26 mouse cellular contexts compared by ENCODE assay signal in the genomic region with DNA sequence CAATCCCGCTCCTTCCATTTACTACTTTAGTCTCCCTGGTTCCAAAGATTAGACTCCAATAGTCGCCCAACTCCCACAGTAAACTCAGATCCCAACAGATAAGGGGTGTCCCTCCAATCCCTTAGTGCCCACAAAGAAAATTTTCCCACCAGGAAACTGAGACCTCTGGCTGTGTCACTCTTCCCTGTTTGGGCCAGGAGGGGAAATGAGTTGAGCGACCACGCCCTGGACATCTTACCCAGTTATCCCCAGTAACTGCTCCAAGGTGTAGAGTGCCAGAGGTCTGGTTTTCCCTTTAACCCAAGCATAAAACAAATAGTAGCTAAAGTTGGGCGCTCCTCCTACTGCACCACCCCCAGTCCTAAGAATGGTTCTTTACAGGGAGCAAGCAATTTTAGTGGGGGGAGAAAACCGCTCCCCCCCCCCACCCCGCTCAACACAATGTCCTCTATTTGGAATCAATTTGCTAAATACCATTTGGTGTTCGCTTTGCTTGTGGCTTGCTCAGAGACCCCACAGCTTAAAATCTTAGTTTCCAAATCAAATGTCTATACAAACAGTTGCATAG. TPM values are rescaled to one million over a fixed set of nuclear protein-coding genes. Genes with fewer than 3 reads are reported as not detected.
DNase-seq lines count a peak whose midpoint lies in the region; ATAC-seq and TF ChIP-seq lines count a peak whose summit lies in the region.
"Had no signal": no experiment of that assay in that cellular context is flagged by ENCODE, and none has a peak within 500 bp of the region (broad histone marks: within the 10 kb centered on the region; RNA-seq: fewer than 3 reads in every experiment).

No protein-coding gene starts in this region.

- peak overlapping the region; percentile 58 for H3K4me3 ChIP-seq in hindbrain, embryonic 10.5 days
- no peak overlapping the region for H3K4me3 ChIP-seq in hindbrain, postnatal 0 days (ENCODE audit: low read length)
- H3K4me3 ChIP-seq in embryonic facial prominence, embryonic 10.5 days, result peak overlapping the region; percentile 32; the same call in 1 of the 2 replicates
- peak overlapping the region; percentile 84 for H3K4me3 ChIP-seq in midbrain, embryonic 10.5 days
- no peak overlapping the region for H3K4me3 ChIP-seq in midbrain, postnatal 0 days (ENCODE audit: low read depth, low read length)
- no peak overlapping the region for H3K4me3 ChIP-seq in gastrocnemius, adult 2 months
- H3K4me3 ChIP-seq: hindbrain, embryonic 15.5 days; limb, embryonic 12.5 days; liver, embryonic 13.5 days had no signal

- WGBS in hindbrain, embryonic 10.5 days, result 2% methylated on average over 8 of the region's 8 CpGs
- WGBS in hindbrain, postnatal 0 days, result 10% methylated on average over 8 of the region's 8 CpGs
- 2% methylated on average over 8 of the region's 8 CpGs for WGBS in embryonic facial prominence, embryonic 10.5 days
- 3% methylated on average over 8 of the region's 8 CpGs for WGBS in midbrain, embryonic 10.5 days
- WGBS in midbrain, postnatal 0 days, result 6% methylated on average over 8 of the region's 8 CpGs

- H3K36me3 ChIP-seq in hindbrain, embryonic 10.5 days, result no peaks in the 10 kb centered on the region
- no peaks in the 10 kb centered on the region for H3K36me3 ChIP-seq in hindbrain, postnatal 0 days (ENCODE audit: insufficient read depth, low read length)
- H3K36me3 ChIP-seq in embryonic facial prominence, embryonic 10.5 days (replicated peaks), result no peaks in the 10 kb centered on the region
- no peaks in the 10 kb centered on the region for H3K36me3 ChIP-seq in midbrain, embryonic 10.5 days
- no peaks in the 10 kb centered on the region for H3K36me3 ChIP-seq in midbrain, postnatal 0 days (ENCODE audit: insufficient read depth, low read length)
- H3K36me3 ChIP-seq: hindbrain, embryonic 15.5 days; kidney, embryonic 15.5 days; limb, embryonic 12.5 days; liver, embryonic 13.5 days had no signal

- no peak for ATAC-seq in hindbrain, postnatal 0 days
- ATAC-seq in midbrain, postnatal 0 days (ENCODE audit: low FRiP score), result no peak
- ATAC-seq in megakaryocyte, adult 5-6 weeks (ENCODE audit: poor library complexity, severe bottlenecking), result no peak
- ATAC-seq: intestine, postnatal 0 days had no signal

- H3K4me1 ChIP-seq in hindbrain, embryonic 10.5 days (replicated peaks), result peaks cover 93% of the 10 kb centered on the region
- no peaks in the 10 kb centered on the region for H3K4me1 ChIP-seq in hindbrain, postnatal 0 days (ENCODE audit: insufficient read depth, low read length)
- H3K4me1 ChIP-seq in embryonic facial prominence, embryonic 10.5 days, result peaks cover 67% of the 10 kb centered on the region
- H3K4me1 ChIP-seq in midbrain, embryonic 10.5 days, result peaks cover 100% of the 10 kb centered on the region
- H3K4me1 ChIP-seq in midbrain, postnatal 0 days (ENCODE audit: insufficient read depth, low read length), result no peaks in the 10 kb centered on the region
- H3K4me1 ChIP-seq: liver, embryonic 13.5 days had no signal

- peaks cover 99% of the 10 kb centered on the region for H3K27me3 ChIP-seq in hindbrain, embryonic 10.5 days (ENCODE audit: insufficient read depth, poor library complexity, severe bottlenecking)
- peaks cover 85% of the 10 kb centered on the region for H3K27me3 ChIP-seq in hindbrain, postnatal 0 days (ENCODE audit: insufficient read depth, low read length)
- H3K27me3 ChIP-seq in embryonic facial prominence, embryonic 10.5 days (replicated peaks; ENCODE audit: low read depth, poor library complexity, severe bottlenecking), result peaks cover 99% of the 10 kb centered on the region
- peaks cover 93% of the 10 kb centered on the region for H3K27me3 ChIP-seq in midbrain, embryonic 10.5 days (ENCODE audit: low read depth, poor library complexity, severe bottlenecking)
- H3K27me3 ChIP-seq in midbrain, postnatal 0 days (ENCODE audit: insufficient read depth, low read length), result peaks cover 53% of the 10 kb centered on the region

- peak; percentile 30 for DNase-seq in hindbrain, embryonic 10.5 days (ENCODE audit: low spot score)
- no peak for DNase-seq in hindbrain, postnatal 0 days (ENCODE audit: low spot score)
- peak; percentile 39 for DNase-seq in embryonic facial prominence, embryonic 10.5 days (ENCODE audit: low spot score)
- peak; percentile 34 for DNase-seq in midbrain, embryonic 10.5 days (ENCODE audit: low spot score)
- DNase-seq in midbrain, postnatal 0 days (ENCODE audit: low spot score), result no peak
- no peak for DNase-seq in gastrocnemius, adult 2 months
- DNase-seq in frontal cortex, postnatal 10 days (ENCODE audit: low spot score in 2 of 2), result no peak
- DNase-seq: adrenal gland, postnatal 10 days; B cell, adult 2 months; cerebellum, adult 9-11 months; gastrocnemius, postnatal 25 days; kidney, postnatal 4 days; layer of hippocampus, adult 9-11 months; liver, embryonic 13.5 days; lung, embryonic 14.5 days; lung, postnatal 4 days had no signal

- H3K9me3 ChIP-seq in hindbrain, embryonic 10.5 days, result no peaks in the 10 kb centered on the region
- no peaks in the 10 kb centered on the region for H3K9me3 ChIP-seq in hindbrain, postnatal 0 days (ENCODE audit: low read length)
- H3K9me3 ChIP-seq in embryonic facial prominence, embryonic 10.5 days, result no peaks in the 10 kb centered on the region
- H3K9me3 ChIP-seq in midbrain, embryonic 10.5 days (replicated peaks), result no peaks in the 10 kb centered on the region
- H3K9me3 ChIP-seq in midbrain, postnatal 0 days (ENCODE audit: low read length), result no peaks in the 10 kb centered on the region
- H3K9me3 ChIP-seq: hindbrain, embryonic 15.5 days; kidney, embryonic 15.5 days; limb, embryonic 12.5 days; liver, embryonic 13.5 days had no signal

- H3K27ac ChIP-seq in hindbrain, embryonic 10.5 days, result peak overlapping the region; percentile 82
- H3K27ac ChIP-seq in hindbrain, postnatal 0 days, result no peak overlapping the region
- no peak overlapping the region for H3K27ac ChIP-seq in embryonic facial prominence, embryonic 10.5 days (replicated peaks)
- H3K27ac ChIP-seq in midbrain, embryonic 10.5 days (replicated peaks), result peak overlapping the region; percentile 93
- 0 out of 2 replicates have a peak overlapping the region, but pooled peaks have one; percentile 43 for H3K27ac ChIP-seq in midbrain, postnatal 0 days (ENCODE audit: low read depth, low read length)
- H3K27ac ChIP-seq in gastrocnemius, adult 2 months, result no peak overlapping the region
- H3K27ac ChIP-seq: hindbrain, embryonic 15.5 days; kidney, embryonic 15.5 days; limb, embryonic 12.5 days; liver, embryonic 13.5 days; stomach, postnatal 0 days had no signal

- intact Hi-C loops in gastrocnemius, adult 2 months (cut with DNase I), result no loop called here

- H3K4me2 ChIP-seq in hindbrain, postnatal 0 days (ENCODE audit: low read depth, low read length), result no peak overlapping the region; the same call in 1 of the 2 replicates
- no peak overlapping the region for H3K4me2 ChIP-seq in midbrain, postnatal 0 days (ENCODE audit: low read depth, low read length, poor library complexity, severe bottlenecking)
- H3K4me2 ChIP-seq: limb, embryonic 12.5 days; liver, embryonic 13.5 days; lung, embryonic 14.5 days had no signal

- no peak for TF ChIP-seq CTCF in hindbrain, postnatal 0 days (IDR thresholded peaks at IDR 0.05; ENCODE audit: low read depth)
- TF ChIP-seq CTCF in midbrain, postnatal 0 days (IDR thresholded peaks at IDR 0.05), result no peak
- no peak for TF ChIP-seq CTCF in gastrocnemius, adult 2 months (IDR thresholded peaks at IDR 0.05)

- H3K9ac ChIP-seq in hindbrain, postnatal 0 days (replicated peaks; ENCODE audit: low read length), result no peak overlapping the region
- H3K9ac ChIP-seq in midbrain, postnatal 0 days (replicated peaks; ENCODE audit: low read length, poor library complexity, severe bottlenecking), result no peak overlapping the region
- H3K9ac ChIP-seq: hindbrain, embryonic 15.5 days; kidney, embryonic 15.5 days; limb, embryonic 12.5 days; liver, embryonic 13.5 days; lung, embryonic 14.5 days had no signal

RNA-seq across cellular contexts. Expression of a gene that starts 4.8 kb away (rescaled TPM):
- polyA plus RNA-seq in hindbrain, embryonic 10.5 days (2016; fragmentation: Nextera tagmentation; extraction: Ambion mirVana), result 5.7 and 6.8 TPM in 2 replicates
- total RNA-seq in hindbrain, postnatal 0 days (2014; rRNA removed), result 10.0 and 11.4 TPM in 2 replicates
- 5.5 and 5.7 TPM in 2 replicates for polyA plus RNA-seq in hindbrain, postnatal 0 days (2015; fragmentation: Nextera tagmentation; extraction: Ambion mirVana)
- 0.26 and 2.2 TPM in 2 replicates for polyA plus RNA-seq in embryonic facial prominence, embryonic 10.5 days (2016; fragmentation: Nextera tagmentation; extraction: Ambion mirVana)
- polyA plus RNA-seq in midbrain, embryonic 10.5 days (2016; fragmentation: Nextera tagmentation; extraction: Ambion mirVana), result 13.0 and 15.1 TPM in 2 replicates
- 18.0 and 18.1 TPM in 2 replicates for total RNA-seq in midbrain, postnatal 0 days (2014; rRNA removed)
- 16.5 and 18.5 TPM in 2 replicates for polyA plus RNA-seq in midbrain, postnatal 0 days (2015; fragmentation: Nextera tagmentation; extraction: Ambion mirVana)
- not detected for total RNA-seq in gastrocnemius, adult 2 months (2021)
- total RNA-seq in megakaryocyte, adult 5-6 weeks (2015), result not detected in 2 replicates
- not detected in 2 replicates for total RNA-seq in megakaryocyte, adult 5-6 weeks (2017)
- total RNA-seq: adrenal gland, postnatal 10 days; gastrocnemius, postnatal 25 days; neutrophil, adult 5-6 weeks had no signal
- polyA plus RNA-seq: cortical plate, adult 2 months; embryonic facial prominence, embryonic 14.5 days; heart, postnatal 0 days; intestine, postnatal 0 days; limb, embryonic 12.5 days; liver, embryonic 13.5 days; lung, embryonic 14.5 days; stomach, postnatal 0 days had no signal

Comparison
In these comparisons a context has a peak if more than half of its experiments do, and no peak if none do; other contexts are left out.
1. DNase-seq: peak in hindbrain, embryonic 10.5 days (single experiment), embryonic facial prominence, embryonic 10.5 days (single experiment) and midbrain, embryonic 10.5 days (single experiment); none in hindbrain, postnatal 0 days (single experiment), midbrain, postnatal 0 days (single experiment), gastrocnemius, adult 2 months (single experiment) and frontal cortex, postnatal 10 days (0 of 2).
2. H3K27ac ChIP-seq: peak in hindbrain, embryonic 10.5 days (single experiment), midbrain, embryonic 10.5 days (single experiment) and midbrain, postnatal 0 days (single experiment); none in hindbrain, postnatal 0 days (single experiment), embryonic facial prominence, embryonic 10.5 days (single experiment) and gastrocnemius, adult 2 months (single experiment).
3. H3K4me3 ChIP-seq: peak in hindbrain, embryonic 10.5 days (single experiment), embryonic facial prominence, embryonic 10.5 days (single experiment) and midbrain, embryonic 10.5 days (single experiment); none in hindbrain, postnatal 0 days (single experiment), midbrain, postnatal 0 days (single experiment) and gastrocnemius, adult 2 months (single experiment).